Mouse (Mus musculus) olfactory bulb, adult 2 months (tissue): ENCODE data around the gene 4921524J17Rik. TPM values are rescaled to one million over a fixed set of nuclear protein-coding genes. Genes with fewer than 3 reads are reported as not detected.

Source experiments
- H3K27ac ChIP-seq: fragments of 200-500 bp; 2 replicates; pipeline ENCODE4 v1.5.1; 2012; ENCODE audit warnings: low read depth, low read length; ENCODE audit not compliant: insufficient read depth
- H3K4me1 ChIP-seq: fragments of 200-500 bp; 2 replicates; pipeline ENCODE4 v1.6.1; 2012; ENCODE audit warnings: low read length; ENCODE audit not compliant: control insufficient read depth, insufficient read depth
- H3K4me3 ChIP-seq: fragments of 200-500 bp; 2 replicates; pipeline ENCODE4 v1.5.1; 2012; ENCODE audit warnings: mild to moderate bottlenecking, low read depth, low read length, moderate library complexity; ENCODE audit not compliant: insufficient read depth
- CTCF ChIP-seq: fragments of 200-500 bp; IDR thresholded peaks from 2 replicates; pipeline ENCODE4 v1.5.1; 2012; ENCODE audit warnings: low read depth, mild to moderate bottlenecking, low read length, moderate library complexity; ENCODE audit not compliant: insufficient read depth
- POLR2A ChIP-seq: fragments of 200-500 bp; IDR thresholded peaks from 2 replicates; pipeline ENCODE4 v1.6.1; 2012; ENCODE audit warnings: mild to moderate bottlenecking, low read depth, low read length, moderate library complexity; ENCODE audit not compliant: insufficient read depth
- WGBS: fragments of 180-500 bp; shearing (Covaris S2); methylation state at CpG from one replicate; pipeline ENCODE4 v1.1.7; 2018; 5-methylcytosine and 5-hydroxymethylcytosine counted together
- polyA plus RNA-seq: library from polyadenylated mRNA; stranded (reverse); fragments of >200 nt; gene quantifications from 2 replicates; pipeline ENCODE4 v1.2.4, GENCODE M21; 2012; ENCODE audit warnings: low replicate concordance; ENCODE audit not compliant: missing spikeins, insufficient read depth, insufficient read length

The 4921524J17Rik gene
- polyA plus RNA-seq, 1 experiment: not detected

DNA sequence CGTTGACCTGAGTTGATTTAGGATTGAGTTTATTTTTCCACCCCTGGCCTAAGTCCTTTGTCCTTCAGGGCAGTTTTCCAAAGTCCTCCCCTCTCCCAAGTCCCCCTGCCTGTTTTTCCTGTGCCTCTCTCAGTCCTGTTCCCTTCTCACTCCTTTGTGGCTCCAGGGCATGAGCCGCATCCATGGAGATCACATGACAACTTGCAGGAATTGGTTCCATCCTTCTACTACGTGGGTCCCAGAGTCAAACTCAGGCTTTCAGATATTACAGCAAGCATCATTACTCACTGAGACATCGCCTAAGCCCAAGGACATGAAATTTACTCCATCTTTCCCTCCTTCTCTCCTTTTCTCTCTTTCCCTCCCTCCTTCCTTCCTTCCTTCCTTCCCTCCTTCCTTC is 70.4 kb downstream of the 4921524J17Rik start:
- 79% methylated on average over 4 of the region's 4 CpGs for WGBS
- no peak for TF ChIP-seq POLR2A
- no peak for TF ChIP-seq CTCF
- Histone ChIP-seq H3K4me3 (no peak overlapping the region), H3K4me1 (no peaks in the 10 kb centered on the region), H3K27ac (no peak overlapping the region)

Other genes with a start within 250 kb of the 4921524J17Rik start
- not detected in 2 replicates for gene Olfr371, start 206.8 kb downstream of the 4921524J17Rik start, polyA plus RNA-seq
- not detected in 2 replicates for gene Orc6, start 133.2 kb downstream of the 4921524J17Rik start, polyA plus RNA-seq
- not detected in 2 replicates for gene Vps35, start 133.0 kb downstream of the 4921524J17Rik start, polyA plus RNA-seq
- gene Mylk3, start 46.5 kb downstream of the 4921524J17Rik start, polyA plus RNA-seq: not detected in 2 replicates
- not detected in 2 replicates for gene Gpt2, start 59.7 kb upstream of the 4921524J17Rik start, polyA plus RNA-seq
- gene Dnaja2, start 122.5 kb upstream of the 4921524J17Rik start, polyA plus RNA-seq: 104 TPM in 1 of 2 replicates, not detected in the other